Mouse (Mus musculus): ENCODE measurements at regions not wholly inside any gene's neighbourhood (a gene's known extent, or its start where the extent isn't known, plus 50 kb on each side); places are given as distances from the start of the nearest gene placed in this dataset.

DNA sequence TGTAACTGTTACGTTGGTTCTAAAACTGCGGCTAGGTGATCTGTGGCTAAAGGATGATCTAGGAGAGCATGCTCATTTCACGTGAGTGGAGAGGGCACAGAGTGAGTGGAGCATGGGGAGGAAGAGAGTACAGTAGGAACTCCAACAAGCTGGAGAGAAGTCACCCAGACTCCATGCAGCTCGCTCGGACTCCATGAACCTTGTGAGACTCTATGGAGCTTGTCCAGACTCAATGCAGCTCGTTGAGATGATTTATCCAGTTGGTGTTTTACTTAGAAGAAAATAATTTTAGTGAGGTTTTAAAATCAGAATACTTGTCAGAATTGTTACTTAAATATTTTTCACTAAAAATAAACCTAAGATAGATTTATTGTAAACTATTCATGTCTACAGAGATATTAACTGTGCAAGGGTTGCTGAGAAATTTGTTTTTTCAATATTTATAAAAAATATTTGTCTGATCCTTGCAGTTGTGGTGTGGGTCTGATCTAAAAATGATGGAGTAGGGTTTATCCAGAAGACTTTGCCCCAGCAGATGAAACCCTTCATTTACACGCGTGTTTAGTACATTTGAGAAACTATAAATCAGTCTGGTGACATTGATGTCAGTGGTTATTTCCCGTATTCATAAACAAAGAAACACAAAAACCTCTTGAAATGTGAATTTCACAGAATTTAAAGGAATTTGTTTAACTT lies 222.3 kb downstream of the Car2 start:
- no peak for TF ChIP-seq CTCF (IDR thresholded peaks at IDR 0.05; ENCODE audit: extremely low read depth, insufficient read length, insufficient replicate concordance, low read depth, low read length)
- no peak for TF ChIP-seq POLR2A (IDR thresholded peaks at IDR 0.05; ENCODE audit: low read depth, low read length)

Measured in small intestine, adult 2 months (tissue).